Mouse (Mus musculus): ENCODE data around the gene Selenom. TPM values are rescaled to one million over a fixed set of nuclear protein-coding genes. Genes with fewer than 3 reads are reported as not detected.

Gene Selenom
- polyA plus RNA-seq (2014; fragmentation: Illumina TruSeq; extraction: RNeasy Lipid Tissue Mini Kit (QIAGEN cat#74804); ENCODE audit: low replicate concordance), result 1.5 TPM

DNA sequence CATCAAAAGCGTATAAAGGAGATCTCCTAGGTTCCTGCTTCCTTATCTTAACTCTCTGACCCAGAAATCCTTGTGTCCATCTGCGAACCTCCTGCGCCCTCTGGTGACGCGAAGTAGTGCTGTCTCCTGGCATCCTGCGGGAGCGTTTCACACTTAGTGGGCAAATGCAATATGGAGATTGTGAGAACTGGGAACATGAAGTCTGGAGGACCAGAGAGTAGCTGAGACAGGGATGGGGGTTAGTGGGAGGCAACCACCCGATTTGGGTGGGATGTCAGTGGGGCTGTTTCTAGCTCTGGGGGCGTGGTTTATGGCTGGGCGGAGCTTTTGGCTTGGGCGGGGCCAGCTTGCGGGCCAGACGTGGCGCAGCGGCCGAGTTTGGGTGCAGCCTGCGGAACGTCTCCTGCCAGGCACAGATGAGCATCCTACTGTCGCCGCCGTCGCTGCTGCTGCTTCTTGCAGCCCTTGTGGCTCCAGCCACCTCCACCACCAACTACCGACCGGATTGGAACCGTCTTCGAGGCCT is at the start of gene Selenom:
TSS of gene Selenom (plus strand) at position 156 of the 526 bp plus-strand sequence.

DNA sequence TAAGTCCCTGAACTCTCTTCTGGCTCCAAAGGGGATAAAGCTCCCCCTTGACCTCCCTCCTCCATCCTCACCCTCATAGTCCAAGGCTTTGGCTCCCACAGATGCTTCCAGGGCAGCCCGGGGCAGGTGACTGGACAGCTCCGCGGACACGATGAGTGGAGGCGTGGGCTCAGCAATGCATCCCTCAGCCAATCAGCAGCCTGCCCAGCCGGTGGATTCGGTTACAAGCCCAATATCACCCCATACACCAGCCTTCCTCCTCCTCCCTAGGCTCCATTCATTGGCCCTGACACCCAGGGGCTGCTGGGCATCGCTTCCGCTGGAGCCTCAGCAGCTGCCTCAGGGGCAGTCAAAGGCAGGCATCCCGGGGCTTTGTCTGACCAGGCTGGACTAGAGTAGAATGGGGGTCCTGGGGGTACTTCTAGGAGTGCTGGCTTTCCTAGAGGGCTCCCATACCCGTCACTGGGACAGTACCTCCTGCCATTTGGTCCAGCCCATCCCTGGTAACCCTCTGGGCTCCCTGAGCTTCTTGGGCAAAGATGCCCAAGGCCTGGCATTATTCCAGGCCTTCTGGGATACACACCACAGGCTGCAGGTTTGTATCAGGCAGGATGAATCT is 26.4 kb upstream of the Selenom start, which contains the start of gene Pla2g3:
TSS of gene Pla2g3 (plus strand) at position 333 of the 619 bp plus-strand sequence.

GRCm38 (mm10) chr11:3540451-3541085 is 26.1 kb downstream of the Selenom start, which contains the start of gene Smtn:
Gene Smtn (minus strand): TSS chr11:3540612.

Other genes starting within 250 kb of the Selenom start
- 116 TPM for gene Drg1, start 248.3 kb upstream of the Selenom start, polyA plus RNA-seq (2014; fragmentation: Illumina TruSeq; extraction: RNeasy Lipid Tissue Mini Kit (QIAGEN cat#74804); ENCODE audit: low replicate concordance)
- gene Patz1, start 225.8 kb upstream of the Selenom start, polyA plus RNA-seq (2014; fragmentation: Illumina TruSeq; extraction: RNeasy Lipid Tissue Mini Kit (QIAGEN cat#74804); ENCODE audit: low replicate concordance), result 5.2 TPM
- 0.93 TPM for gene Pik3ip1, start 184.3 kb upstream of the Selenom start, polyA plus RNA-seq (2014; fragmentation: Illumina TruSeq; extraction: RNeasy Lipid Tissue Mini Kit (QIAGEN cat#74804); ENCODE audit: low replicate concordance)
- 17.3 TPM for gene Limk2, start 105.5 kb upstream of the Selenom start, polyA plus RNA-seq (2014; fragmentation: Illumina TruSeq; extraction: RNeasy Lipid Tissue Mini Kit (QIAGEN cat#74804); ENCODE audit: low replicate concordance)
- gene Rnf185, start 62.3 kb upstream of the Selenom start, polyA plus RNA-seq (2014; fragmentation: Illumina TruSeq; extraction: RNeasy Lipid Tissue Mini Kit (QIAGEN cat#74804); ENCODE audit: low replicate concordance), result 24.3 TPM
- not detected for gene Pla2g3, start 26.4 kb upstream of the Selenom start, polyA plus RNA-seq (2014; fragmentation: Illumina TruSeq; extraction: RNeasy Lipid Tissue Mini Kit (QIAGEN cat#74804); ENCODE audit: low replicate concordance)
- 0.78 TPM for gene Inpp5j, start 9.9 kb upstream of the Selenom start, polyA plus RNA-seq (2014; fragmentation: Illumina TruSeq; extraction: RNeasy Lipid Tissue Mini Kit (QIAGEN cat#74804); ENCODE audit: low replicate concordance)
- not detected for gene Smtn, start 25.9 kb downstream of the Selenom start, polyA plus RNA-seq (2014; fragmentation: Illumina TruSeq; extraction: RNeasy Lipid Tissue Mini Kit (QIAGEN cat#74804); ENCODE audit: low replicate concordance)
- gene Morc2a, start 134.5 kb downstream of the Selenom start, polyA plus RNA-seq (2014; fragmentation: Illumina TruSeq; extraction: RNeasy Lipid Tissue Mini Kit (QIAGEN cat#74804); ENCODE audit: low replicate concordance), result 10.2 TPM

Measured in small intestine, adult 10 weeks (tissue).